ENCODE assay signal across 8 mouse cellular contexts in genomic region chr9:99575677-99576480, GRCm38 (mm10). TPM values are rescaled to one million over a fixed set of nuclear protein-coding genes. Genes with fewer than 3 reads are reported as not detected.
A peak's percentile ranks its signal among the peaks of the same experiment; 100 is the strongest.
DNase-seq lines count a peak whose midpoint lies in the region; ATAC-seq and TF ChIP-seq lines count a peak whose summit lies in the region.

Dbr1 (plus strand) TSS chr9:99575799.

- H3K4me3 ChIP-seq in bone marrow macrophage, adult 2 months (ENCODE audit: insufficient read depth, low read length), result peak within 1 kb of the TSS; percentile 97
- peak within 1 kb of the TSS; percentile 98 for H3K4me3 ChIP-seq in embryonic fibroblast, embryonic 13.5 days (ENCODE audit: insufficient read depth, low read length)
- peak within 1 kb of the TSS; percentile 92 for H3K4me3 ChIP-seq in heart, embryonic 11.5 days (ENCODE audit: low read depth, low read length)
- H3K4me3 ChIP-seq in kidney, embryonic 16.5 days (ENCODE audit: low read length), result peak within 1 kb of the TSS; percentile 94
- peak within 1 kb of the TSS; percentile 90 for H3K4me3 ChIP-seq in liver, adult 2 months (ENCODE audit: insufficient read depth, low read depth, low read length)
- peak within 1 kb of the TSS; percentile 48 for H3K4me3 ChIP-seq in myocyte

- 0 out of 2 replicates have a peak, but pooled peaks have one; percentile 25 for TF ChIP-seq POLR2A in bone marrow macrophage, adult 2 months (IDR thresholded peaks at IDR 0.05; ENCODE audit: borderline replicate concordance, low read depth, low read length)
- TF ChIP-seq POLR2A in embryonic fibroblast, embryonic 13.5 days (IDR thresholded peaks at IDR 0.05; ENCODE audit: low read depth, low read length), result peak; percentile 80
- peak; percentile 75 for TF ChIP-seq POLR2A in liver, adult 2 months (IDR thresholded peaks at IDR 0.05; ENCODE audit: extremely low read depth, insufficient read depth, low read length)
- peak; percentile 82 for TF ChIP-seq POLR2A in myocyte (IDR thresholded peaks at IDR 0.05; ENCODE audit: insufficient read length, low read depth)

- no peaks in the 10 kb centered on the region for H3K9me3 ChIP-seq in heart, embryonic 11.5 days (replicated peaks; ENCODE audit: control insufficient read depth, low read length)
- H3K9me3 ChIP-seq in kidney, embryonic 16.5 days (ENCODE audit: low read length), result no peaks in the 10 kb centered on the region

- H3K27me3 ChIP-seq in heart, embryonic 11.5 days (ENCODE audit: control insufficient read depth, insufficient read depth, low read length), result no peaks in the 10 kb centered on the region; the same call in 1 of the 2 replicates
- H3K27me3 ChIP-seq in kidney, embryonic 16.5 days (ENCODE audit: insufficient read depth, low read length), result no peaks in the 10 kb centered on the region; the same call in 1 of the 2 replicates
- H3K27me3 ChIP-seq in liver, adult 2 months (ENCODE audit: control insufficient read depth, insufficient read depth, low read length), result no peaks in the 10 kb centered on the region
- no peaks in the 10 kb centered on the region for H3K27me3 ChIP-seq in myocyte (ENCODE audit: control insufficient read depth, insufficient read depth, insufficient read length)
- H3K27me3 ChIP-seq in splenic B cell, adult 2 months (ENCODE audit: control insufficient read depth, insufficient read depth, low read length, poor library complexity, severe bottlenecking), result no peaks in the 10 kb centered on the region

- no peak for TF ChIP-seq CTCF in bone marrow macrophage, adult 2 months (IDR thresholded peaks at IDR 0.05; ENCODE audit: low read depth, low read length)
- TF ChIP-seq CTCF in embryonic fibroblast, embryonic 13.5 days (IDR thresholded peaks at IDR 0.05; ENCODE audit: borderline replicate concordance, insufficient read depth, low read length), result no peak
- no peak for TF ChIP-seq CTCF in liver, adult 2 months (IDR thresholded peaks at IDR 0.05; ENCODE audit: low read depth, low read length)

- H3K27ac ChIP-seq in bone marrow macrophage, adult 2 months (ENCODE audit: insufficient read depth, low read depth, low read length), result peak within 1 kb of the TSS; percentile 52
- 0 out of 2 replicates have a peak within 1 kb of the TSS, but pooled peaks have one; percentile 24 for H3K27ac ChIP-seq in embryonic fibroblast, embryonic 13.5 days (ENCODE audit: insufficient read depth, low read length)
- H3K27ac ChIP-seq in heart, embryonic 11.5 days (ENCODE audit: low read depth, low read length), result peak within 1 kb of the TSS; percentile 84
- peak within 1 kb of the TSS; percentile 84 for H3K27ac ChIP-seq in kidney, embryonic 16.5 days (ENCODE audit: low read length)
- peak within 1 kb of the TSS; percentile 91 for H3K27ac ChIP-seq in liver, adult 2 months (replicated peaks; ENCODE audit: insufficient read depth, low read depth, low read length)

- peak; percentile 95 for DNase-seq in A20 (ENCODE audit: low read depth, low spot score)
- DNase-seq in liver, adult 2 months (ENCODE audit: extremely low read depth, low read depth, low spot score), result peak; percentile 74
- DNase-seq in splenic B cell, adult 2 months (ENCODE audit: low read depth, low spot score), result peak; percentile 93

- H3K4me2 ChIP-seq in heart, embryonic 11.5 days, result peak within 1 kb of the TSS; percentile 82
- peak within 1 kb of the TSS; percentile 75 for H3K4me2 ChIP-seq in kidney, embryonic 16.5 days (replicated peaks; ENCODE audit: low read depth, low read length)
- peak within 1 kb of the TSS; percentile 76 for H3K4me2 ChIP-seq in myocyte (ENCODE audit: low read depth)

- peak within 1 kb of the TSS; percentile 97 for H3ac ChIP-seq in myocyte (ENCODE audit: control insufficient read depth, insufficient read length)

- under 1% methylated on average over 57 of the region's 57 CpGs for WGBS in heart, embryonic 11.5 days (ENCODE audit: insufficient replicate concordance)
- WGBS in kidney, embryonic 16.5 days, result under 1% methylated on average over 57 of the region's 57 CpGs
- under 1% methylated on average over 57 of the region's 57 CpGs for WGBS in liver, adult 2 months

- H3K9ac ChIP-seq in heart, embryonic 11.5 days (ENCODE audit: low read depth, low read length), result peak within 1 kb of the TSS; percentile 95
- peak within 1 kb of the TSS; percentile 94 for H3K9ac ChIP-seq in kidney, embryonic 16.5 days (replicated peaks; ENCODE audit: low read length)
- peak within 1 kb of the TSS; percentile 100 for H3K9ac ChIP-seq in liver, adult 2 months (ENCODE audit: low read depth, low read length)

- peak; percentile 94 for ATAC-seq in heart, embryonic 11.5 days (replicated peaks; ENCODE audit: insufficient number of reproducible peaks, low FRiP score, low TSS enrichment)
- ATAC-seq in kidney, embryonic 16.5 days (ENCODE audit: low FRiP score, low TSS enrichment), result peak; percentile 95

- H3K79me2 ChIP-seq in liver, adult 2 months (ENCODE audit: control insufficient read depth, insufficient read depth, low read length), result peaks cover 12% of the 10 kb centered on the region; the same call in 1 of the 2 replicates
- peaks cover 34% of the 10 kb centered on the region for H3K79me2 ChIP-seq in myocyte (ENCODE audit: control insufficient read depth, insufficient read depth)

- H3K36me3 ChIP-seq in heart, embryonic 11.5 days (ENCODE audit: control insufficient read depth, insufficient read depth, low read length), result peaks cover 5% of the 10 kb centered on the region; the same call in 1 of the 2 replicates
- peaks cover 8% of the 10 kb centered on the region; the same call in 1 of the 2 replicates for H3K36me3 ChIP-seq in kidney, embryonic 16.5 days (ENCODE audit: insufficient read depth, low read length)
- H3K36me3 ChIP-seq in liver, adult 2 months (ENCODE audit: control insufficient read depth, insufficient read depth, low read length), result peaks cover 4% of the 10 kb centered on the region
- H3K36me3 ChIP-seq in myocyte (ENCODE audit: control insufficient read depth, insufficient read depth), result peaks cover 5% of the 10 kb centered on the region
- peaks cover 11% of the 10 kb centered on the region for H3K36me3 ChIP-seq in splenic B cell, adult 2 months (ENCODE audit: control insufficient read depth, insufficient read depth, low read length, poor library complexity, severe bottlenecking)

- peaks cover 9% of the 10 kb centered on the region; the same call in 1 of the 2 replicates for H3K4me1 ChIP-seq in bone marrow macrophage, adult 2 months (ENCODE audit: control insufficient read depth, insufficient read depth, low read length)
- peaks cover 4% of the 10 kb centered on the region; the same call in 1 of the 2 replicates for H3K4me1 ChIP-seq in embryonic fibroblast, embryonic 13.5 days (ENCODE audit: control insufficient read depth, insufficient read depth, low read length)
- no peaks in the 10 kb centered on the region for H3K4me1 ChIP-seq in heart, embryonic 11.5 days (ENCODE audit: control insufficient read depth, insufficient read depth, low read length)
- H3K4me1 ChIP-seq in kidney, embryonic 16.5 days (ENCODE audit: insufficient read depth, low read length), result peaks cover 5% of the 10 kb centered on the region; the same call in 1 of the 2 replicates
- H3K4me1 ChIP-seq in liver, adult 2 months (ENCODE audit: control insufficient read depth, insufficient read depth, low read length), result peaks cover 8% of the 10 kb centered on the region

TF ChIP-seq in myocyte, 11 proteins besides CTCF, POLR2A, EP300 and RAD21:
- TF ChIP-seq E2F4 (IDR thresholded peaks at IDR 0.05; ENCODE audit: insufficient read depth) (peak; percentile 97), SRF (IDR thresholded peaks at IDR 0.05; ENCODE audit: control insufficient read depth, insufficient read length, low read depth) (peak; percentile 29), USF1 (IDR thresholded peaks at IDR 0.05; ENCODE audit: low read depth) (no peak), REST (IDR thresholded peaks at IDR 0.05; ENCODE audit: insufficient read depth, insufficient read length) (peak; percentile 12), MAX (IDR thresholded peaks at IDR 0.05; ENCODE audit: low read depth) (no peak), POLR2AphosphoS2 (IDR thresholded peaks at IDR 0.05; ENCODE audit: insufficient read length, low read depth) (peak; percentile 48), TCF3 (IDR thresholded peaks at IDR 0.05; ENCODE audit: insufficient read length, low read depth) (no peak), MYOG (IDR thresholded peaks at IDR 0.05; ENCODE audit: control insufficient read depth in 1 of 3, insufficient read depth in 1 of 3, insufficient read length in 2 of 3, low read depth in 2 of 3) (peak in 2 of 3 experiments; percentile 2 to 41), MYOD1 (IDR thresholded peaks at IDR 0.05; ENCODE audit: control insufficient read depth in 1 of 3, insufficient read length in 2 of 3, low read depth in 2 of 3) (no peak), TCF12 (IDR thresholded peaks at IDR 0.05; ENCODE audit: insufficient read depth, poor library complexity, severe bottlenecking) (no peak)

RNA-seq across cellular contexts. Expression of gene Dbr1, which starts in this region (rescaled TPM):
- 13.2 and 15.7 TPM in 2 replicates for polyA plus RNA-seq in bone marrow macrophage, adult 2 months (2012; ENCODE audit: insufficient read depth, insufficient read length, missing spikeins)
- 17.3 and 18.3 TPM in 2 replicates for polyA plus RNA-seq in embryonic fibroblast, embryonic 13.5 days (2011; ENCODE audit: insufficient read length, low read depth, missing spikeins)
- 20.0 and 22.0 TPM in 2 replicates for polyA plus RNA-seq in heart, embryonic 11.5 days (2014; fragmentation: Nextera tagmentation; extraction: Ambion mirVana)
- polyA plus RNA-seq in kidney, embryonic 16.5 days (2015; fragmentation: Nextera tagmentation; extraction: Ambion mirVana), result 33.0 and 33.9 TPM in 2 replicates
- total RNA-seq in liver, adult 2 months (2014; rRNA removed), result 6.9 and 11.5 TPM in 2 replicates
- polyA plus RNA-seq in liver, adult 2 months (2012; rRNA removed), result 5.4 and 7.1 TPM in 2 replicates
- polyA plus RNA-seq in myocyte (2012; fragmentation: generic; extraction: Trizol), result 7.5 TPM

Comparison
In these comparisons a context has a peak if more than half of its experiments do, and no peak if none do; other contexts are left out.
1. Peak in every context shown above with its lines: DNase-seq, ATAC-seq, H3K4me3 ChIP-seq and H3K27ac ChIP-seq.
2. H3K27ac ChIP-seq: peak in every context shown above with its lines; median percentile 91 in liver, adult 2 months; 84 in heart, embryonic 11.5 days; 84 in kidney, embryonic 16.5 days; 52 in bone marrow macrophage, adult 2 months; 24 in embryonic fibroblast, embryonic 13.5 days.
3. H3K4me3 ChIP-seq: peak in every context shown above with its lines; median percentile 98 in embryonic fibroblast, embryonic 13.5 days; 97 in bone marrow macrophage, adult 2 months; 94 in kidney, embryonic 16.5 days; 92 in heart, embryonic 11.5 days; 90 in liver, adult 2 months; 48 in myocyte.
4. POLR2A ChIP-seq: peak in every context shown above with its lines; median percentile 82 in myocyte; 80 in embryonic fibroblast, embryonic 13.5 days; 75 in liver, adult 2 months; 25 in bone marrow macrophage, adult 2 months.